Mouse (Mus musculus) olfactory bulb, adult 2 months (tissue): Measurements from ENCODE around the gene N4bp3.

Experiments used
- CTCF ChIP-seq: fragments of 200-500 bp; IDR thresholded peaks from 2 replicates; pipeline ENCODE4 v1.5.1; 2012; ENCODE audit warnings: low read depth, mild to moderate bottlenecking, low read length, moderate library complexity; ENCODE audit not compliant: insufficient read depth
- POLR2A ChIP-seq: fragments of 200-500 bp; IDR thresholded peaks from 2 replicates; pipeline ENCODE4 v1.6.1; 2012; ENCODE audit warnings: mild to moderate bottlenecking, low read depth, low read length, moderate library complexity; ENCODE audit not compliant: insufficient read depth

DNA sequence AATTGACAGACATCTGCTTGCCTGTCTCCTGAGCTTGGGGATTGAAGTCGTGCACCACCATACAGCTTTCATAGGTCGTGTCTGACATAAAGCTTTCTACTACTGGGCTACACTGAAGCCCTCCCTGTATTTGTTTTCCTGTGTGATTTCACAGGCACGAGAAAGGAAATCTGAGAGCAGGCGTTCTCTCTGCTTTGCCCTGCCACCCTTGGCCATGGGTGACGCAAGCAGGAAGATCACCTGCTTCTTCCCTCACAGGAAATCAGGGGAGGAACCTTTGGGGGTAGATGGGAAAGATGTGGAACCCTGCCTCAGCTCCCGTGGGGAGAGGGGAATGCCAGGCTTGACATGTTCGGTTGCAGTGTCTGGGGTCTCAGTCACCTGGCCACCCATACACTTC lies 7.6 kb upstream of the N4bp3 start:
- no peak for TF ChIP-seq CTCF
- TF ChIP-seq POLR2A, result no peak
